In the genomic region with DNA sequence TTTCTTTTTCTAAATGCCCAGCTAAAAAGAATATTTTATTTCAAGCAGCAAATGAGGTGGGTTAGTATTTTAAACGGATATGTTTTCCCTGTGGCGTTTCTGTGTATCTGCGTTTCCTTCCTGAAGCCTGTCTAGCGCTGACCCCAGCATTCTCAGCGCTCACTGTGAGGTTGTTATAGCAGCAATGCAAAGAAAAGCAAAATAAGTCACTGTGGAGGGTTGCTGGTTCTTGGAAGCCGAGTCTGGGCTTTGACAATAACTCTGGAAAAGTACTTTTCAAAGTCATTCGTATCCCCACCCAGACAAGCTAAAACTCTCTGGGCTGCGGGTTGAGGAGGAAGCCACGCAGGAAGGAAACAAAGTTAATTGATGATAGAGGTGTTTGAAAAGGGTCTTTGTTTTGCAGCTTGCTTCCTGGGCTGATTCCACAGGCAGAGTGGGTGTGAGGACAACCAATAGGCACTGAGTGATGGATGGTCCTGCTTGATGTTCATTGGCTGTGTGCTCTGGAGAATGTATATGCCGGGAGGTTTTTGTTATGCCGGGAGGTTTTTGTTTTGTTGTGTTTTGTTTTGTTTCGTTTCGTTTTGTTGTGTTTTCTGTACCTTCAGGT, we compare ENCODE assay signal across 15 mouse cellular contexts.
DNase-seq lines count a peak whose midpoint lies in the region; ATAC-seq lines count a peak whose summit lies in the region.
"Had no signal": no experiment of that assay in that cellular context is flagged by ENCODE, and none has a peak within 500 bp of the region (broad histone marks: within the 10 kb centered on the region; RNA-seq: fewer than 3 reads in every experiment).

No protein-coding gene starts in this region.

- H3K36me3 ChIP-seq in heart, embryonic 12.5 days, result no peaks in the 10 kb centered on the region
- H3K36me3 ChIP-seq in midbrain, embryonic 11.5 days (ENCODE audit: control insufficient read depth, insufficient read depth, low read length), result no peaks in the 10 kb centered on the region
- no peaks in the 10 kb centered on the region for H3K36me3 ChIP-seq in midbrain, embryonic 16.5 days (ENCODE audit: control insufficient read depth, insufficient read depth, low read length)
- no peaks in the 10 kb centered on the region for H3K36me3 ChIP-seq in hindbrain, embryonic 13.5 days
- H3K36me3 ChIP-seq in neural tube, embryonic 13.5 days, result no peaks in the 10 kb centered on the region
- H3K36me3 ChIP-seq: embryonic facial prominence, embryonic 12.5 days; forebrain, embryonic 12.5 days; G1E; liver, embryonic 13.5 days had no signal

- no peak for ATAC-seq in heart, embryonic 12.5 days (ENCODE audit: insufficient number of reproducible peaks, low FRiP score)
- ATAC-seq in midbrain, embryonic 11.5 days (ENCODE audit: low FRiP score), result no peak
- ATAC-seq in midbrain, embryonic 16.5 days, result no peak
- ATAC-seq in hindbrain, embryonic 13.5 days (ENCODE audit: low FRiP score), result no peak; the same call in 1 of the 2 replicates
- peak; percentile 83 for ATAC-seq in neural tube, embryonic 13.5 days (ENCODE audit: low read depth)

- WGBS in heart, embryonic 12.5 days, result 58% methylated on average over 13 of the region's 13 CpGs
- 75% methylated on average over 13 of the region's 13 CpGs for WGBS in midbrain, embryonic 11.5 days
- 67% methylated on average over 13 of the region's 13 CpGs for WGBS in midbrain, embryonic 16.5 days
- WGBS in hindbrain, embryonic 13.5 days, result 32% methylated on average over 13 of the region's 13 CpGs
- 32% methylated on average over 13 of the region's 13 CpGs for WGBS in neural tube, embryonic 13.5 days

- H3K9ac ChIP-seq in heart, embryonic 12.5 days, result no peak overlapping the region
- H3K9ac ChIP-seq in midbrain, embryonic 11.5 days (ENCODE audit: low read length), result no peak overlapping the region
- no peak overlapping the region for H3K9ac ChIP-seq in midbrain, embryonic 16.5 days (ENCODE audit: low read depth, low read length)
- H3K9ac ChIP-seq in hindbrain, embryonic 13.5 days, result no peak overlapping the region
- H3K9ac ChIP-seq in neural tube, embryonic 13.5 days, result no peak overlapping the region
- H3K9ac ChIP-seq: embryonic facial prominence, embryonic 12.5 days; forebrain, embryonic 12.5 days; liver, embryonic 13.5 days had no signal

- peak overlapping the region; percentile 23 for H3K4me2 ChIP-seq in heart, embryonic 12.5 days
- no peak overlapping the region for H3K4me2 ChIP-seq in midbrain, embryonic 11.5 days
- H3K4me2 ChIP-seq in midbrain, embryonic 16.5 days (ENCODE audit: low read length), result no peak overlapping the region
- H3K4me2 ChIP-seq in hindbrain, embryonic 13.5 days, result 0 out of 2 replicates have a peak overlapping the region, but pooled peaks have one; percentile 26
- H3K4me2 ChIP-seq in neural tube, embryonic 13.5 days, result peak overlapping the region; percentile 11; the same call in 1 of the 2 replicates
- H3K4me2 ChIP-seq: embryonic facial prominence, embryonic 12.5 days; forebrain, embryonic 12.5 days; liver, embryonic 13.5 days had no signal

- intact Hi-C loops in heart, postnatal 10 days (cut with DNase I), result no loop called here

- H3K4me3 ChIP-seq in heart, embryonic 12.5 days, result no peak overlapping the region
- no peak overlapping the region for H3K4me3 ChIP-seq in midbrain, embryonic 11.5 days (ENCODE audit: low read depth, low read length)
- H3K4me3 ChIP-seq in midbrain, embryonic 16.5 days (ENCODE audit: low read depth, low read length), result no peak overlapping the region
- H3K4me3 ChIP-seq in hindbrain, embryonic 13.5 days, result no peak overlapping the region
- no peak overlapping the region for H3K4me3 ChIP-seq in neural tube, embryonic 13.5 days
- H3K4me3 ChIP-seq: embryonic facial prominence, embryonic 12.5 days; forebrain, embryonic 12.5 days; gastrocnemius, adult 2 months; liver, embryonic 13.5 days had no signal

- no peak for DNase-seq in heart, postnatal 10 days
- peak; percentile 81 for DNase-seq in midbrain, embryonic 11.5 days (ENCODE audit: low spot score, missing footprints)
- DNase-seq in spleen, postnatal 14 days (ENCODE audit: low spot score in 2 of 2), result no peak
- DNase-seq in cerebellum, postnatal 36 days, result no peak
- DNase-seq: cerebellum, adult 18-20 months; gastrocnemius, adult 2 months; liver, embryonic 13.5 days had no signal

- H3K4me1 ChIP-seq in heart, embryonic 12.5 days (replicated peaks), result peaks cover 6% of the 10 kb centered on the region
- H3K4me1 ChIP-seq in midbrain, embryonic 11.5 days (ENCODE audit: control insufficient read depth, insufficient read depth, low read length), result no peaks in the 10 kb centered on the region
- H3K4me1 ChIP-seq in midbrain, embryonic 16.5 days (ENCODE audit: control insufficient read depth, insufficient read depth, low read length), result no peaks in the 10 kb centered on the region
- peaks cover 17% of the 10 kb centered on the region for H3K4me1 ChIP-seq in hindbrain, embryonic 13.5 days (replicated peaks)
- H3K4me1 ChIP-seq in neural tube, embryonic 13.5 days (replicated peaks), result peaks cover 10% of the 10 kb centered on the region; the same call in 1 of the 2 replicates
- H3K4me1 ChIP-seq: embryonic facial prominence, embryonic 12.5 days; forebrain, embryonic 12.5 days; liver, embryonic 13.5 days had no signal

- H3K9me3 ChIP-seq in heart, embryonic 12.5 days (replicated peaks), result 0 out of 2 replicates have a peak, but pooled peaks cover 2% of the 10 kb centered on the region
- no peaks in the 10 kb centered on the region for H3K9me3 ChIP-seq in midbrain, embryonic 11.5 days (ENCODE audit: control insufficient read depth, low read length)
- no peaks in the 10 kb centered on the region for H3K9me3 ChIP-seq in midbrain, embryonic 16.5 days (replicated peaks; ENCODE audit: control insufficient read depth, low read length, poor library complexity, severe bottlenecking)
- H3K9me3 ChIP-seq in hindbrain, embryonic 13.5 days, result no peaks in the 10 kb centered on the region
- H3K9me3 ChIP-seq in neural tube, embryonic 13.5 days, result no peaks in the 10 kb centered on the region
- H3K9me3 ChIP-seq: embryonic facial prominence, embryonic 12.5 days; forebrain, embryonic 12.5 days; G1E; liver, embryonic 13.5 days had no signal

- no peaks in the 10 kb centered on the region for H3K27me3 ChIP-seq in heart, embryonic 12.5 days (replicated peaks)
- no peaks in the 10 kb centered on the region for H3K27me3 ChIP-seq in midbrain, embryonic 11.5 days (ENCODE audit: control insufficient read depth, insufficient read depth, low read length)
- H3K27me3 ChIP-seq in midbrain, embryonic 16.5 days (ENCODE audit: control insufficient read depth, insufficient read depth, low read depth, low read length), result no peaks in the 10 kb centered on the region
- H3K27me3 ChIP-seq in hindbrain, embryonic 13.5 days, result no peaks in the 10 kb centered on the region
- H3K27me3 ChIP-seq in neural tube, embryonic 13.5 days, result no peaks in the 10 kb centered on the region
- H3K27me3 ChIP-seq: embryonic facial prominence, embryonic 12.5 days; forebrain, embryonic 12.5 days; liver, embryonic 13.5 days had no signal

- H3K27ac ChIP-seq in heart, embryonic 12.5 days (ENCODE audit: poor library complexity, severe bottlenecking), result 0 out of 2 replicates have a peak overlapping the region, but pooled peaks have one; percentile 30
- no peak overlapping the region for H3K27ac ChIP-seq in midbrain, embryonic 11.5 days (ENCODE audit: low read depth, low read length)
- no peak overlapping the region for H3K27ac ChIP-seq in midbrain, embryonic 16.5 days (ENCODE audit: low read length)
- peak overlapping the region; percentile 3; the same call in 1 of the 2 replicates for H3K27ac ChIP-seq in hindbrain, embryonic 13.5 days
- H3K27ac ChIP-seq in neural tube, embryonic 13.5 days (replicated peaks), result no peak overlapping the region; the same call in 1 of the 2 replicates
- H3K27ac ChIP-seq: embryonic facial prominence, embryonic 12.5 days; forebrain, embryonic 12.5 days; gastrocnemius, adult 2 months; liver, embryonic 13.5 days; stomach, postnatal 0 days had no signal

Comparison
In these comparisons a context has a peak if more than half of its experiments do, and no peak if none do; other contexts are left out.
1. H3K27ac ChIP-seq: peak in heart, embryonic 12.5 days (single experiment) and hindbrain, embryonic 13.5 days (single experiment); none in midbrain, embryonic 11.5 days (single experiment), midbrain, embryonic 16.5 days (single experiment) and neural tube, embryonic 13.5 days (single experiment).
2. H3K4me2 ChIP-seq: peak in heart, embryonic 12.5 days (single experiment), hindbrain, embryonic 13.5 days (single experiment) and neural tube, embryonic 13.5 days (single experiment); none in midbrain, embryonic 11.5 days (single experiment) and midbrain, embryonic 16.5 days (single experiment).